Mouse (Mus musculus) hindbrain, embryonic 14.5 days (tissue): ENCODE results near the gene Slc6a11. TPM values are rescaled to one million over a fixed set of nuclear protein-coding genes. Genes with fewer than 3 reads are reported as not detected.

Experiments used
- polyA plus RNA-seq: library from polyadenylated mRNA; unstranded; fragments of >200 nt; fragmentation: Nextera tagmentation; extraction: Ambion mirVana; gene quantifications from 2 replicates; pipeline ENCODE4 v1.2.1, GENCODE M21; 2014

Gene Slc6a11
- polyA plus RNA-seq, 1 experiment from 2014 or later, result 64.0 TPM

Other genes starting within 250 kb of the Slc6a11 start
- gene Atp2b2, start 88.6 kb upstream of the Slc6a11 start, polyA plus RNA-seq, result 34.2 and 39.0 TPM in 2 replicates
- gene Slc6a1, start 151.4 kb downstream of the Slc6a11 start, polyA plus RNA-seq, result 135 and 154 TPM in 2 replicates